Mouse (Mus musculus) stomach, embryonic 16.5 days (tissue): ENCODE measurements around the gene Stil. TPM values are rescaled to one million over a fixed set of nuclear protein-coding genes. Genes with fewer than 3 reads are reported as not detected.

Experiments
- ATAC-seq: fragments of 200-750 bp; cut with Nextera tagmentation; 2 replicates; pipeline ENCODE4 v1.8.0; 2017; ENCODE audit warnings: moderate number of reproducible peaks, moderate TSS enrichment; ENCODE audit not compliant: insufficient read depth, low FRiP score
- H3K27ac ChIP-seq: fragments of 300-500 bp; sonication (generic); 2 replicates; pipeline ENCODE4 v1.5.1; 2014; ENCODE audit warnings: low read length
- H3K27me3 ChIP-seq: fragments of 300-500 bp; sonication (generic); 2 replicates; pipeline ENCODE4 v1.6.1; 2014; ENCODE audit warnings: low read length, control low read depth, mixed read lengths; ENCODE audit not compliant: control insufficient read depth, insufficient read depth
- H3K36me3 ChIP-seq: fragments of 300-500 bp; sonication (generic); 2 replicates; pipeline ENCODE4 v1.6.1; 2014; ENCODE audit warnings: low read length; ENCODE audit not compliant: control insufficient read depth, insufficient read depth
- H3K4me1 ChIP-seq: fragments of 300-500 bp; sonication (generic); 2 replicates; pipeline ENCODE4 v1.6.1; 2014; ENCODE audit warnings: low read length, control low read depth, mixed read lengths; ENCODE audit not compliant: control insufficient read depth, insufficient read depth
- H3K4me2 ChIP-seq: fragments of 300-500 bp; sonication (generic); 2 replicates; pipeline ENCODE4 v1.6.1; 2014; ENCODE audit warnings: low read depth, low read length, mixed read lengths
- H3K4me3 ChIP-seq: fragments of 300-500 bp; sonication (generic); replicated peaks from 2 replicates; pipeline ENCODE4 v1.5.1; 2014; ENCODE audit warnings: mild to moderate bottlenecking, low read length
- H3K9ac ChIP-seq: fragments of 300-500 bp; sonication (generic); 2 replicates; pipeline ENCODE4 v1.6.1; 2014; ENCODE audit warnings: low read length
- H3K9me3 ChIP-seq: fragments of 300-500 bp; sonication (generic); replicated peaks from 2 replicates; pipeline ENCODE4 v1.6.1; 2016; ENCODE audit warnings: low read length, control low read depth; ENCODE audit not compliant: control insufficient read depth
- WGBS: fragments of 180-500 bp; shearing (Covaris S2); extraction: QIAGEN DNeasy Blood & Tissue Kit; methylation state at CpG from one replicate; pipeline ENCODE4 v1.1.7; 2014; 5-methylcytosine and 5-hydroxymethylcytosine counted together
- polyA plus RNA-seq: library from polyadenylated mRNA; unstranded; fragments of >200 nt; fragmentation: Nextera tagmentation; extraction: Ambion mirVana; gene quantifications from 2 replicates; pipeline ENCODE4 v1.2.1, GENCODE M21; 2015

Gene Stil
- polyA plus RNA-seq, 1 experiment from 2014 or later = 10.2 TPM

GRCm38 (mm10) chr4:115062540-115062874, 62.5 kb downstream of the Stil start:
- Histone ChIP-seq H3K27me3 (peaks cover 84% of the 10 kb centered on the region), H3K9me3 (no peaks in the 10 kb centered on the region), H3K4me1 (peaks cover 11% of the 10 kb centered on the region; the same call in 1 of the 2 replicates), H3K27ac (no peak overlapping the region), H3K36me3 (no peaks in the 10 kb centered on the region), H3K9ac (no peak overlapping the region), H3K4me3 (peak overlapping the region; percentile 54), H3K4me2 (peak overlapping the region; percentile 88)
- ATAC-seq = no peak
- WGBS = 3% methylated on average over 9 of the region's 9 CpGs

DNA sequence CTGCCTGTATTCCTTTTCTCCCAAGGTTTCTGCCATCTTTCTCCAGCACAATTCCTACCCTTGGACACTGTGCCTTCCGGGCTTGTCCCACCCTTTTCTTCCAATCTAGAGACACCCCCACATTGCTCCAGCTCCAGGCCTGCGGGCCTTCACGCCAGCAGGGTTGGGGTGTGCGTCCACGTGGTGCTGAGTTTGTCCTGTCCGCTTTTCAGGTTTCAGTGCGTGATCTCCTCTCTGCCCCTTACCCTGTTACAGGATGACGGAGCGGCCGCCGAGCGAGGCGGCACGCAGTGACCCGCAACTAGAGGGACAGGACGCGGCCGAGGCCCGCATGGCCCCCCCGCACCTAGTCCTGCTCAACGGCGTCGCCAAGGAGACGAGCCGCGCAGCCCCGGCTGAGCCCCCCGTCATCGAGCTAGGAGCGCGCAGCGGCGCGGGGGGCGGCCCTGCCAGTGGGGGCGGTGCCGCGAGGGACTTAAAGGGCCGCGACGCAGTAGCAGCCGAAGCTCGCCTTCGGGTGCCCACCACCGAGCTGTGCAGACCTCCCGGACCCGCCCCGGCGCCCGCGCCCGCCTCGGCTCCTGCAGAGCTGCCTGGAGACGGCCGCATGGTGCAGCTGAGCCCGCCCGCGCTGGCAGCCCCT, 63.0 kb downstream of the Stil start:
- peak overlapping the region; percentile 88 for H3K4me2 ChIP-seq
- under 1% methylated on average over 57 of the region's 58 CpGs for WGBS
- H3K4me3 ChIP-seq = peak overlapping the region; percentile 54
- no peaks in the 10 kb centered on the region for H3K36me3 ChIP-seq
- peak; percentile 76 for ATAC-seq
- H3K4me1 ChIP-seq = 0 out of 2 replicates have a peak, but pooled peaks cover 7% of the 10 kb centered on the region
- H3K27ac ChIP-seq = no peak overlapping the region
- H3K9ac ChIP-seq = peak overlapping the region; percentile 61
- no peaks in the 10 kb centered on the region for H3K9me3 ChIP-seq
- peaks cover 79% of the 10 kb centered on the region for H3K27me3 ChIP-seq

DNA sequence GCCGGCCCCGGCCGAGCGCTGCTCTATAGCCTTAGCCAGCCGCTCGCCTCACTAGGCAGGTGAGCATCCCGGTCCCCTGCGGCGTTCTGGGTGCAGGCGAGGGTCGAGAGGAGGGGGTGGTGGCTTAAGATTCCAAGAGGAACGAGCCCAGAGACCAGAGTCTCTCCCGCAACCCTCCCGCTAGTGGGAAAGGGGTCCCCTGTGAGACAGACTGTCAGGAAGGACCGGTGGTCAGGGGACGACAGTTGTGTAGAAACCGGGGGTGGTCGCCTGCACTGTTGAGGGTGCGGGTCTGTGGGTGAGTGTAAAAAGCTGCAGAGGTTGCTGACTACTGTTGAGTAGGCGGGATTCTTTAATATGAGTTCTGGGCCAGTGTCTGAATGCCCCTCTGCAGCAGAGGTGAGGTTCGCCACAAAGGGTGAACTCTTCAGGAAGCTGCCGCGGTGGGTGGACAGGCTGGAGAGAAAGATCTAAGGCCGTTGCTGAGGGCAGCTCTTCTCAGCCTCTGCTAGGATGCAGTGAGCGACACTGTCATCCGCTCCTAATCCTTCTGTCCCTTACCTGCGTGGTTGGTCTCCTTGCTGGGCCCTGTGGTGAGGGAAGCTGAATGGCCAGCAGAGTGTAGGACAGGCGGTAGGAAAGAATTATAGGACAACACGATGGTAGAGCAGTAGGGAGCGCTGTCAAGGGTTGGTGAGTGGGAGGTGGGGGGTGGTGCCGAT, 63.7 kb downstream of the Stil start:
- H3K4me3 ChIP-seq = peak overlapping the region; percentile 54
- peak overlapping the region; percentile 88 for H3K4me2 ChIP-seq
- peak overlapping the region; percentile 61 for H3K9ac ChIP-seq
- WGBS = 2% methylated on average over 31 of the region's 31 CpGs
- H3K9me3 ChIP-seq = no peaks in the 10 kb centered on the region
- 0 out of 2 replicates have a peak, but pooled peaks cover 7% of the 10 kb centered on the region for H3K4me1 ChIP-seq
- H3K27ac ChIP-seq = no peak overlapping the region
- H3K27me3 ChIP-seq = peaks cover 77% of the 10 kb centered on the region
- no peaks in the 10 kb centered on the region for H3K36me3 ChIP-seq
- peak; percentile 18; the same call in 1 of the 2 replicates for ATAC-seq

DNA sequence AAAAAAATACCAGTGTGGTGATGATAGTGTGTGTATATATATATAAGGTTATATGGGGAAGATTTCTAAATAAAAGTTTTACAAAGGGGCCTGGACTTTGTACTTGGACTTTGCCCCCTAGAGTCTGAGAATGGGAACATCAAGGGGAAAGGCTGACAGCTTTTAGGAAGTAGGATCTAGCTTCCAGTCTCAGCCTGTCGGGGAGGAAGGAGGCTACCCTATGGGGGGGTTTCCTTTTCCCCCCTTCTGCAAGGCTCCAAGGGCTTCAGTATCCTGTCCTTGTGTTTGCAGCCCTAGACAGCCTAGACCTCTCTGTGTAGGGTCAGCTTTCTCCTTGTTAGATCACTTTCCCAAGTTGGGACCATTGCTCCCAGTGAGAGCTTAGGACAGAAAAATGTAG, 71.7 kb downstream of the Stil start:
- 17% methylated on average over 1 of the region's 1 CpGs for WGBS
- no peak overlapping the region for H3K4me3 ChIP-seq
- H3K9me3 ChIP-seq = no peaks in the 10 kb centered on the region
- no peaks in the 10 kb centered on the region for H3K4me1 ChIP-seq
- no peak overlapping the region for H3K27ac ChIP-seq
- H3K27me3 ChIP-seq = 0 out of 2 replicates have a peak, but pooled peaks cover 4% of the 10 kb centered on the region
- no peak overlapping the region for H3K4me2 ChIP-seq
- no peak overlapping the region for H3K9ac ChIP-seq
- no peaks in the 10 kb centered on the region for H3K36me3 ChIP-seq
- no peak for ATAC-seq

DNA sequence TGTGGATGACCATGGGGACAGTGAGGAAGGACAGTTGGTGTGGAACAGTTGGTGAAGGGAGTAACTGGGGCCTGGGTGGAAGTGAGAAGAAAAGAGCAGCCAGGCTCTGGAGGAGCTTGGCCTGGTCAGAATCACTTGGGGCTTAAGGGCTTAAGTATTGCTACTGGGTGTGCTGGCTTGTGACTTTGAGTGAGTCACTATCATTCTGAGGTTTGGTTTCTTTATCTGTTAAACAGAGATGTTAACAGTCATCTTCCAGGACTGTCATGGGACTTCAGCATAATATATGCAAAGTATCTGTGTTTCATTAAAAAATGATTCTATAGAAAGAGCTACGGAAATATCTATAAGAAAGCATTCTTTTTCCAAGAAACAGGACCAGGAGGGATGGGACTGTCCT, 74.8 kb downstream of the Stil start:
- no peaks in the 10 kb centered on the region for H3K27me3 ChIP-seq
- H3K9ac ChIP-seq = no peak overlapping the region
- 82% methylated on average over 1 of the region's 1 CpGs for WGBS
- 0 out of 2 replicates have a peak, but pooled peaks cover 5% of the 10 kb centered on the region for H3K4me1 ChIP-seq
- H3K4me3 ChIP-seq = no peak overlapping the region
- no peaks in the 10 kb centered on the region for H3K36me3 ChIP-seq
- no peak overlapping the region for H3K27ac ChIP-seq
- ATAC-seq = no peak
- no peaks in the 10 kb centered on the region for H3K9me3 ChIP-seq
- H3K4me2 ChIP-seq = no peak overlapping the region

DNA sequence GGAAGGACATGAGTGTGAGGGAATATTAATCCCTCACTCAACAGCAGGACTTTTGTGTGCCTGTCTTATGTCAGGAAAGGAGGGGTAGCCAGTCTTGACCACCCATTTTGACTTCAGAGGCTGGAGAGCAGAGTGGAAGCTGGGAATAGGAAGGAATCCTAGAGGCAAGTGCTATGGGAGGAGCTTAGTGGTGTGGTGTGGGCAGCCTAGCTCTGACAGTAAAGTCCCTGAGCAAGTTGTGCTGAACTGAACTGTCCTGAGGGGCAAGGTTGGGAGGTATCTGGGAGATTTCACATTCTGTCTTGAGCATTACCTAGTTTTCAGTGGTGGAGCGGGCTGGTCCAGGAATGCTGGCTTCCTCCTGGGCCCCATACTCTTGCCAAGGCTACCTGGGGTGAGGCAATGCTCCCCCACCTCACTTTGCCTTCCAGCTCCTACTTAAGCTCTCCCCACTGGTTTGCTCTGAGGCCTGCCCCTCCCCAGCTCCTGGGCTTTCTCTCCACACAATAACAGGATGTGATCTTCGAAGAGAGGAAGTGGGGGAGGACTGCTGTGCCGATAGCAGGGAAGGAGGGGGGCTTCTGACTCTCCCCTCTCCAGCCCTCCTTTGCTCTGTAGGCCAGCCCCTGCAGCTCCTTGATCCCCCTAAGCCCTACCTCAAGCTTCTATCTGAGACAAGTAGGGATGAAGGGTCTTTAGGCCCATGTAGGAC, 75.4 kb downstream of the Stil start:
- Histone ChIP-seq H3K27ac (peak overlapping the region; percentile 22), H3K4me1 (0 out of 2 replicates have a peak, but pooled peaks cover 5% of the 10 kb centered on the region), H3K4me3 (no peak overlapping the region), H3K9me3 (no peaks in the 10 kb centered on the region), H3K36me3 (no peaks in the 10 kb centered on the region), H3K27me3 (no peaks in the 10 kb centered on the region), H3K9ac (no peak overlapping the region), H3K4me2 (no peak overlapping the region)
- ATAC-seq = peak; percentile 31; the same call in 1 of the 2 replicates
- 34% methylated on average over 3 of the region's 3 CpGs for WGBS

DNA sequence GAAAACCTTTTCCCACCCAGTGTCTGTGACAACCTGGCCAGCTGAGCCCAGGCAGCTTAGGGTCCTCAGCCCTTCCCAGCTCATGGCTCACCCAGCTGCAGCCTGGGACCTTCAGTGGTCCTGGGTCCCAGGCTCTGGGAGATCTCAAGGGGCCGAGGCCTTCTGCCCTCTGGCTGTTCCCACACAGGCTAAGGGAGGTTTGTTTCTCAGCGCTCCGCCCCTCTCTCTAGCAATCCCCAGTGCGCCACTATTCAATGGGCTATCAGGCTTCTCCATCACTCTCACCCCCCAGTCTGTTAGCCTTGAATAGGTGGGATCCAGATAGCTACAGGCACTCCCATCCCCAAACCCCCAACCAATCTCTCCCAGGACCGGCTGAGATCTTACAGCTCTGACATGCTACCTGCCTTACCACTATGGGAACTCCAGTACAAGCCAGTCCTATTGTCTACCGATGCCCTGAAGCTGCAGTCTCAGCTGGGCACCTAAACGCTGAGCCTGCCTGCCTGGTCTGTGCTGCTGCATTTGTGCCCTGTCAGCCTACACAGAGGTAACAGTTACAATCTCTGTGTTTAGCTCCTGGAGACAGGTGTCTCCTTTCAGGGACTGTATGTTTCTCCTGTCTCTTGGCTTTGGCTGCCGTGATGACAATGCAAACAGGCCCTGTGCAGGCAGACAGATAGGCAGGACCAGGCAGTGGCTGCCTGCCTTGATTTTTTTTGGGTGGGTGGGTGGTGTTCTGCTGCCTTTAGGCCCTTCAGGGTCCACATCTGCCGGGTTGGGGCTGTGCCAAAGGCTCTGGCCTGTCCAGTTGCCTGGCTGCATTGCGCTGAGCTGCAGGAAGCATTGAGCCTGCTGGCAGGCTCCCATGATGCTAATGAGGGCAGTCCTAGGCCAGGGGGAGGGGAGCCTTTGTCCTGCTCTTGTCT, 79.2 kb downstream of the Stil start:
- peak; percentile 64; the same call in 1 of the 2 replicates for ATAC-seq
- Histone ChIP-seq H3K9me3 (no peaks in the 10 kb centered on the region), H3K4me2 (no peak overlapping the region), H3K27me3 (no peaks in the 10 kb centered on the region), H3K36me3 (no peaks in the 10 kb centered on the region), H3K4me1 (0 out of 2 replicates have a peak, but pooled peaks cover 5% of the 10 kb centered on the region), H3K4me3 (no peak overlapping the region), H3K9ac (no peak overlapping the region), H3K27ac (no peak overlapping the region)
- 36% methylated on average over 10 of the region's 10 CpGs for WGBS

- Histone ChIP-seq H3K9me3 (no peaks in the 10 kb centered on the region), H3K27me3 (no peaks in the 10 kb centered on the region), H3K27ac (no peak overlapping the region), H3K9ac (no peak overlapping the region), H3K4me3 (no peak overlapping the region), H3K4me2 (no peak overlapping the region), H3K4me1 (0 out of 2 replicates have a peak, but pooled peaks cover 5% of the 10 kb centered on the region), H3K36me3 (no peaks in the 10 kb centered on the region)
- 30% methylated on average over 5 of the region's 5 CpGs for WGBS
- ATAC-seq = no peak
Measured at GRCm38 (mm10) chr4:115079821-115080349, 79.9 kb downstream of the Stil start.
